Mouse (Mus musculus): ENCODE data around the gene Fbxl17. TPM values are rescaled to one million over a fixed set of nuclear protein-coding genes. Genes with fewer than 3 reads are reported as not detected.

Fbxl17 gene
- polyA plus RNA-seq, 1 experiment from 2014 or later, result 10.7 TPM

- no peaks in the 10 kb centered on the region for H3K36me3 ChIP-seq (ENCODE audit: control insufficient read depth, insufficient read depth, low read length)
- no peak overlapping the region for H3K9ac ChIP-seq (ENCODE audit: low read depth, low read length)
- ATAC-seq (ENCODE audit: low read depth) (no peak), DNase-seq (ENCODE audit: low spot score) (no peak)
- H3K4me3 ChIP-seq (ENCODE audit: low read depth, low read length), result no peak overlapping the region
- no peak overlapping the region for H3K4me2 ChIP-seq (ENCODE audit: low read depth, low read length)
- WGBS, result 81% methylated on average over 7 of the region's 7 CpGs
- no peaks in the 10 kb centered on the region for H3K9me3 ChIP-seq (ENCODE audit: control insufficient read depth, low read length)
- H3K27ac ChIP-seq (replicated peaks; ENCODE audit: low read depth, low read length), result no peak overlapping the region
- no peaks in the 10 kb centered on the region for H3K27me3 ChIP-seq (replicated peaks; ENCODE audit: control insufficient read depth, insufficient read depth, low read length)
- H3K4me1 ChIP-seq (ENCODE audit: control insufficient read depth, insufficient read depth, low read length), result no peaks in the 10 kb centered on the region
These were observed 177.0 kb downstream of the Fbxl17 start for GRCm38 (mm10) chr17:63322846-63323245.

DNA sequence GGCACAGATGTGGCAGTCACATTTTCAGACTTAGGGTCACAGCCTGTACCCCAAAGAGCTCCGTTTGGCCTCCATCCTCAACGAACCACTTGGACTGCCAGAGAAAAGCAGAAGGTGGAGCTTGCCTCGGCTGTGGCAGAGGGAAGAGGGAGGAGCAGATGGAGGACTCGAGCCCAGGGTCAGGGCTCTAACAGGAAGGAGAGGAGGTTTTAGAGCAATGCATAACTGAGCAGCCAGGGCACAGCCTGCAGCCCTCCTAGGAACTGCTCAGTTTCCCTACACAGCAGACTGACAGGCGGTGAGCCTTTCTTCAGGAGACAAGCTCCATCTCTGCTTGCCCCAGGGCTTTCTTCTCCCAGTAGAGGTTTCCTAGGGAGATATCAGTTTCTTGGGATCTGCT, 178.5 kb downstream of the Fbxl17 start:
- no peak for DNase-seq (ENCODE audit: low spot score)
- WGBS, result 15% methylated on average over 5 of the region's 5 CpGs

DNA sequence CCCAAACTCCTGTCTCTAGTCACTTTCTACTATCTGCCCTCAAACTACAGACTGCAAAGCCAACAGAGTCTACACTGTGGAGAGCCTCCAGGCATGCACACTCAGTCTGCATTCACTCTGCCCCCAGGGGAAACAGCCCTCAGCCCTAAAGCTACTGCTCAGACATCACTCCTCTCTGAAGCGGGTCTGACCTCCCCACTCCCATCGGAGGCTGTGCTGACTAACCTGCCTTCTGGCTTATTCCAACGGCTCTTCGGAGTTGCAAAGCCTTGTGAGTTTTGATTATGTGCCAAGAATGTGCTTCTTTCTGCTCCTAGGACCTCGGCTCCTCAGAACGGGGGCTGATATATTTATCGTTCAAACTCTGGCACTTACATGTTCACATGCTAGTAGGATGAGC, 182.3 kb downstream of the Fbxl17 start:
- Histone ChIP-seq H3K27ac (replicated peaks; ENCODE audit: low read depth, low read length) (no peak overlapping the region), H3K4me2 (ENCODE audit: low read depth, low read length) (no peak overlapping the region), H3K4me3 (ENCODE audit: low read depth, low read length) (no peak overlapping the region), H3K36me3 (ENCODE audit: control insufficient read depth, insufficient read depth, low read length) (no peaks in the 10 kb centered on the region), H3K27me3 (replicated peaks; ENCODE audit: control insufficient read depth, insufficient read depth, low read length) (no peaks in the 10 kb centered on the region), H3K9ac (ENCODE audit: low read depth, low read length) (no peak overlapping the region), H3K9me3 (ENCODE audit: control insufficient read depth, low read length) (no peaks in the 10 kb centered on the region), H3K4me1 (ENCODE audit: control insufficient read depth, insufficient read depth, low read length) (peaks cover 10% of the 10 kb centered on the region; the same call in 1 of the 2 replicates)
- DNase-seq (ENCODE audit: low spot score) (peak; percentile 73), ATAC-seq (ENCODE audit: low read depth) (no peak)
- WGBS, result 34% methylated on average over 7 of the region's 7 CpGs

More for the DNA sequence above, 178.5 kb downstream of the Fbxl17 start:
- Histone ChIP-seq H3K27me3 (replicated peaks; ENCODE audit: control insufficient read depth, insufficient read depth, low read length) (no peaks in the 10 kb centered on the region), H3K36me3 (ENCODE audit: control insufficient read depth, insufficient read depth, low read length) (no peaks in the 10 kb centered on the region), H3K27ac (replicated peaks; ENCODE audit: low read depth, low read length) (no peak overlapping the region), H3K4me1 (ENCODE audit: control insufficient read depth, insufficient read depth, low read length) (0 out of 2 replicates have a peak, but pooled peaks cover 5% of the 10 kb centered on the region), H3K4me2 (ENCODE audit: low read depth, low read length) (no peak overlapping the region), H3K4me3 (ENCODE audit: low read depth, low read length) (no peak overlapping the region), H3K9ac (ENCODE audit: low read depth, low read length) (no peak overlapping the region), H3K9me3 (ENCODE audit: control insufficient read depth, low read length) (no peaks in the 10 kb centered on the region)
- peak; percentile 23; the same call in 1 of the 2 replicates for ATAC-seq (ENCODE audit: low read depth)

- ATAC-seq (ENCODE audit: low read depth) (no peak), DNase-seq (ENCODE audit: low spot score) (no peak)
- 68% methylated on average over 12 of the region's 12 CpGs for WGBS
- Histone ChIP-seq H3K9me3 (ENCODE audit: control insufficient read depth, low read length) (no peaks in the 10 kb centered on the region), H3K27ac (replicated peaks; ENCODE audit: low read depth, low read length) (no peak overlapping the region), H3K4me1 (ENCODE audit: control insufficient read depth, insufficient read depth, low read length) (peaks cover 10% of the 10 kb centered on the region; the same call in 1 of the 2 replicates), H3K9ac (ENCODE audit: low read depth, low read length) (no peak overlapping the region), H3K4me2 (ENCODE audit: low read depth, low read length) (no peak overlapping the region), H3K4me3 (ENCODE audit: low read depth, low read length) (no peak overlapping the region), H3K36me3 (ENCODE audit: control insufficient read depth, insufficient read depth, low read length) (no peaks in the 10 kb centered on the region), H3K27me3 (replicated peaks; ENCODE audit: control insufficient read depth, insufficient read depth, low read length) (no peaks in the 10 kb centered on the region)
These were observed 184.0 kb downstream of the Fbxl17 start for GRCm38 (mm10) chr17:63315646-63316480.

- Histone ChIP-seq H3K4me1 (ENCODE audit: control insufficient read depth, insufficient read depth, low read length) (peaks cover 9% of the 10 kb centered on the region; the same call in 1 of the 2 replicates), H3K4me2 (ENCODE audit: low read depth, low read length) (no peak overlapping the region), H3K4me3 (ENCODE audit: low read depth, low read length) (no peak overlapping the region), H3K36me3 (ENCODE audit: control insufficient read depth, insufficient read depth, low read length) (no peaks in the 10 kb centered on the region), H3K9ac (ENCODE audit: low read depth, low read length) (no peak overlapping the region), H3K27ac (replicated peaks; ENCODE audit: low read depth, low read length) (no peak overlapping the region), H3K9me3 (ENCODE audit: control insufficient read depth, low read length) (no peaks in the 10 kb centered on the region), H3K27me3 (replicated peaks; ENCODE audit: control insufficient read depth, insufficient read depth, low read length) (no peaks in the 10 kb centered on the region)
- no peak for ATAC-seq (ENCODE audit: low read depth)
- WGBS, result 88% methylated on average over 3 of the region's 3 CpGs
- no peak for DNase-seq (ENCODE audit: low spot score)
These were observed 187.0 kb downstream of the Fbxl17 start for GRCm38 (mm10) chr17:63312804-63313203.

- Histone ChIP-seq H3K4me3 (ENCODE audit: low read depth, low read length) (no peak overlapping the region), H3K27ac (replicated peaks; ENCODE audit: low read depth, low read length) (no peak overlapping the region), H3K27me3 (replicated peaks; ENCODE audit: control insufficient read depth, insufficient read depth, low read length) (no peaks in the 10 kb centered on the region), H3K36me3 (ENCODE audit: control insufficient read depth, insufficient read depth, low read length) (no peaks in the 10 kb centered on the region), H3K4me2 (ENCODE audit: low read depth, low read length) (no peak overlapping the region), H3K9me3 (ENCODE audit: control insufficient read depth, low read length) (no peaks in the 10 kb centered on the region), H3K9ac (ENCODE audit: low read depth, low read length) (no peak overlapping the region), H3K4me1 (ENCODE audit: control insufficient read depth, insufficient read depth, low read length) (peaks cover 5% of the 10 kb centered on the region; the same call in 1 of the 2 replicates)
- DNase-seq (ENCODE audit: low spot score) (no peak), ATAC-seq (ENCODE audit: low read depth) (no peak)
- 89% methylated on average over 10 of the region's 10 CpGs for WGBS
These were observed 187.5 kb downstream of the Fbxl17 start for GRCm38 (mm10) chr17:63312330-63312729.

DNA sequence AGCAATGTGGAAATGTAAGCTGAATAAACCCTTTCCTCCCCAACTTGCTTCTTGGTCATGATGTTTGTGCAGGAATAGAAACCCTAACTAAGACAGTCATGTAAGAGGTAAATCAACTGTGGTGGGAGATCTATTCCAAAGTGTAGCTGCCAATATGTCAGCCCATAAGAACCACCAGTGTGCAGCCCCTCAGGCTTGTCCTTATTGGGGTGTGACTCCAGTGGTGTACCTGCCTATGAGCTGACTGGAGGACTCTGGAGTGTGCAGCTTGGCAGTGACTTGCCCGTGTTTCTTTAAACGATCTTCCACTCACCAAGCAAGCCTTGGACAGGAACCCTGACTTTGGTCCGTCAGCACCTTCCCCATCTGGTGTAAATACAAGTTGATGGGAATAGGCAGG, 188.2 kb downstream of the Fbxl17 start:
- Histone ChIP-seq H3K9me3 (ENCODE audit: control insufficient read depth, low read length) (no peaks in the 10 kb centered on the region), H3K4me3 (ENCODE audit: low read depth, low read length) (no peak overlapping the region), H3K27ac (replicated peaks; ENCODE audit: low read depth, low read length) (no peak overlapping the region), H3K4me2 (ENCODE audit: low read depth, low read length) (no peak overlapping the region), H3K4me1 (ENCODE audit: control insufficient read depth, insufficient read depth, low read length) (peaks cover 5% of the 10 kb centered on the region; the same call in 1 of the 2 replicates), H3K9ac (ENCODE audit: low read depth, low read length) (no peak overlapping the region), H3K27me3 (replicated peaks; ENCODE audit: control insufficient read depth, insufficient read depth, low read length) (no peaks in the 10 kb centered on the region), H3K36me3 (ENCODE audit: control insufficient read depth, insufficient read depth, low read length) (no peaks in the 10 kb centered on the region)
- whole genome bisulfite sequencing, result 73% methylated on average over 3 of the region's 3 CpGs
- DNase-seq (ENCODE audit: low spot score), result no peak
- no peak for ATAC-seq (ENCODE audit: low read depth)

GRCm38 (mm10) chr17:63310021-63310420, 189.8 kb downstream of the Fbxl17 start:
- H3K9me3 ChIP-seq (ENCODE audit: control insufficient read depth, low read length), result no peaks in the 10 kb centered on the region
- H3K4me3 ChIP-seq (ENCODE audit: low read depth, low read length), result no peak overlapping the region
- no peak overlapping the region for H3K9ac ChIP-seq (ENCODE audit: low read depth, low read length)
- no peaks in the 10 kb centered on the region for H3K27me3 ChIP-seq (replicated peaks; ENCODE audit: control insufficient read depth, insufficient read depth, low read length)
- DNase-seq (ENCODE audit: low spot score), result no peak
- no peak overlapping the region for H3K27ac ChIP-seq (replicated peaks; ENCODE audit: low read depth, low read length)
- no peak for ATAC-seq (ENCODE audit: low read depth)
- 66% methylated on average over 3 of the region's 3 CpGs for WGBS
- no peaks in the 10 kb centered on the region for H3K4me1 ChIP-seq (ENCODE audit: control insufficient read depth, insufficient read depth, low read length)
- no peak overlapping the region for H3K4me2 ChIP-seq (ENCODE audit: low read depth, low read length)
- H3K36me3 ChIP-seq (ENCODE audit: control insufficient read depth, insufficient read depth, low read length), result no peaks in the 10 kb centered on the region

DNA sequence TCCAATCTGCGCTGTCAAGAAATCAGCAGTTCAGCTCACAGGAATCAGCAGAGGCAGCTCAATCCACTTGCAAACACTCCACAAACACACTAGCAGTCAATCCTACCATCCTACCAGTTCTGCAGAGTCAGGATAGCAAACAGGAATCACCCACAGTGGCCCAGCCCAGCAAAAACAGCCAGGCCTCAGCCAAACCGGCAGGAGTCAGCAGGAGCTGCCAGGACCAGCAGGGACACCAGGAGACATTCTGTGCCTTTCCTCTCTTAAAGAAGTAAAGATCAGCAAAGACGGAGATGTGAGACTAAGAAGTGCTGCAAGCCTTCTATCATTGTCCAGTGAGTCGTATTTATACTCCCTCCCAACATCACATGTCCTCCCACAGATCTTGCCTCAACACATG, 196.0 kb downstream of the Fbxl17 start:
- ATAC-seq (ENCODE audit: low read depth), result no peak
- 58% methylated on average over 4 of the region's 4 CpGs for WGBS

More for the DNA sequence above, 196.0 kb downstream of the Fbxl17 start:
- Histone ChIP-seq H3K27ac (replicated peaks; ENCODE audit: low read depth, low read length) (no peak overlapping the region), H3K9me3 (ENCODE audit: control insufficient read depth, low read length) (no peaks in the 10 kb centered on the region), H3K27me3 (replicated peaks; ENCODE audit: control insufficient read depth, insufficient read depth, low read length) (no peaks in the 10 kb centered on the region), H3K4me1 (ENCODE audit: control insufficient read depth, insufficient read depth, low read length) (no peaks in the 10 kb centered on the region), H3K9ac (ENCODE audit: low read depth, low read length) (no peak overlapping the region), H3K4me2 (ENCODE audit: low read depth, low read length) (no peak overlapping the region), H3K36me3 (ENCODE audit: control insufficient read depth, insufficient read depth, low read length) (no peaks in the 10 kb centered on the region), H3K4me3 (ENCODE audit: low read depth, low read length) (no peak overlapping the region)
- no peak for DNase-seq (ENCODE audit: low spot score)

Measured in embryonic facial prominence, embryonic 14.5 days (tissue).